Mouse (Mus musculus): ENCODE measurements at regions not wholly inside any gene's neighbourhood (a gene's known extent, or its start where the extent isn't known, plus 50 kb on each side); places are given as distances from the start of the nearest gene placed in this dataset.
A peak's percentile ranks its signal among the peaks of the same experiment; 100 is the strongest.

- DNase-seq: peak in 1 of 2 experiments; percentile 45
- no peak for TF ChIP-seq POLR2A (IDR thresholded peaks at IDR 0.05; ENCODE audit: borderline replicate concordance, insufficient read depth, low read length)
- TF ChIP-seq CTCF (IDR thresholded peaks at IDR 0.05; ENCODE audit: borderline replicate concordance, insufficient read depth, low read depth, low read length): no peak
- Histone ChIP-seq H3K27me3 (ENCODE audit: control insufficient read depth, insufficient read depth, low read length) (no peaks in the 10 kb centered on the region), H3K4me3 (replicated peaks; ENCODE audit: insufficient read depth, low read depth, low read length) (no peak overlapping the region), H3K4me1 (ENCODE audit: control insufficient read depth, insufficient read depth, low read length) (no peaks in the 10 kb centered on the region), H3K27ac (ENCODE audit: insufficient read depth, low read length) (no peak overlapping the region)
- WGBS: 69% methylated on average over 1 of the region's 1 CpGs
Observed at GRCm38 (mm10) chrX:61482725-61483124, 226.6 kb upstream of the Ldoc1 start.

Measured in cerebellum, adult 2 months (tissue).